Comparison of ENCODE assay signal across 20 mouse cellular contexts in the genomic region with DNA sequence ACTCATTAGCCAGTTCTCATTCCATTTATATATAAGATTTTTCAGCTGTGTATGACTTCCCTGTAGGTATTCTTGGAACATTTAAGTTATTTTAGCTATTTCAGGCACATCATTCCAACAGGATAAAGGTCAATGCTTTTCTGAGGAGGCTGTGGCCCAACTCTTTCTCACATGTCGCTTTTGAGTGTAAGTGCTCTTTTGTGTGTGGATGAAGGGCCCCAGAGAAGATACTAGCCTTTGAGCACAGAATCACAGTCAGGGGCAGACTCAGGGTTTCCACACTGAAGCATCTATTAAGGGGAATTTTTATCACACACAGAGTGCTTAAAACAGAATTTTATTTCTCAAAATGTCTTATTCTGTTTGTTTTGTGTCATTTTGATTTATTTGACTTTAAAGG.
"Had no signal": no experiment of that assay in that cellular context is flagged by ENCODE, and none has a peak within 500 bp of the region (broad histone marks: within the 10 kb centered on the region; RNA-seq: fewer than 3 reads in every experiment).

No protein-coding gene starts in this region.

- H3K4me3 ChIP-seq: liver, embryonic 15.5 days; lung, embryonic 15.5 days; megakaryocyte, embryonic 14.5 days; midbrain, embryonic 13.5 days; myocyte; neural tube, embryonic 12.5 days; stomach, embryonic 15.5 days had no signal

- H3K9ac ChIP-seq: liver, embryonic 15.5 days; liver, postnatal 0 days; lung, embryonic 15.5 days; midbrain, embryonic 13.5 days; neural tube, embryonic 12.5 days; stomach, embryonic 15.5 days had no signal

- H3K27me3 ChIP-seq: liver, embryonic 15.5 days; lung, embryonic 15.5 days; megakaryocyte, embryonic 14.5 days; midbrain, embryonic 13.5 days; neural tube, embryonic 12.5 days; stomach, embryonic 15.5 days had no signal

- ATAC-seq: liver, postnatal 0 days; lung, postnatal 0 days; midbrain, embryonic 13.5 days; midbrain, embryonic 16.5 days had no signal

- H3K4me2 ChIP-seq: liver, embryonic 15.5 days; lung, embryonic 15.5 days; midbrain, embryonic 11.5 days; midbrain, embryonic 13.5 days; neural tube, embryonic 12.5 days; stomach, embryonic 15.5 days had no signal

- H3K4me1 ChIP-seq: liver, embryonic 15.5 days; lung, embryonic 15.5 days; megakaryocyte, embryonic 14.5 days; midbrain, embryonic 13.5 days; neural tube, embryonic 12.5 days; stomach, embryonic 15.5 days had no signal

- DNase-seq: liver, postnatal 0 days; lung, adult 2 months; lung, postnatal 14 days; lung, postnatal 36 days; right cerebral cortex, postnatal 14 days; thymus, adult 2 months; thymus, postnatal 25 days; thymus, postnatal 4 days had no signal

- H3K36me3 ChIP-seq: liver, embryonic 15.5 days; lung, embryonic 15.5 days; midbrain, embryonic 13.5 days; neural tube, embryonic 12.5 days; stomach, embryonic 15.5 days had no signal

- H3K9me3 ChIP-seq: liver, embryonic 15.5 days; lung, embryonic 15.5 days; megakaryocyte, embryonic 14.5 days; midbrain, embryonic 13.5 days; neural tube, embryonic 12.5 days; stomach, embryonic 15.5 days had no signal

- H3K27ac ChIP-seq: liver, embryonic 15.5 days; lung, embryonic 15.5 days; macrophage; midbrain, embryonic 13.5 days; neural tube, embryonic 12.5 days; stomach, embryonic 15.5 days; stomach, postnatal 0 days had no signal
